Mouse (Mus musculus) embryonic facial prominence, embryonic 13.5 days (tissue): Measurements from ENCODE around the gene Ctxn1. TPM values are rescaled to one million over a fixed set of nuclear protein-coding genes. Genes with fewer than 3 reads are reported as not detected.
A peak's percentile ranks its signal among the peaks of the same experiment; 100 is the strongest.

Source experiments
- ATAC-seq: fragments of 200-750 bp; cut with Nextera tagmentation; 2 replicates; pipeline ENCODE4 v1.8.0; 2017; ENCODE audit warnings: low read depth; ENCODE audit not compliant: insufficient number of reproducible peaks, insufficient read depth, low FRiP score, low TSS enrichment
- H3K27ac ChIP-seq: fragments of 300-500 bp; sonication (generic); 2 replicates; pipeline ENCODE4 v1.5.1; 2015; ENCODE audit warnings: moderate library complexity, mild to moderate bottlenecking, inconsistent platforms
- H3K27me3 ChIP-seq: fragments of 300-500 bp; sonication (generic); 2 replicates; pipeline ENCODE4 v1.6.1; 2015; ENCODE audit warnings: mild to moderate bottlenecking, inconsistent platforms
- H3K36me3 ChIP-seq: fragments of 300-500 bp; sonication (generic); 2 replicates; pipeline ENCODE4 v1.6.1; 2015; ENCODE audit warnings: mild to moderate bottlenecking, inconsistent platforms
- H3K4me1 ChIP-seq: fragments of 300-500 bp; sonication (generic); 2 replicates; pipeline ENCODE4 v1.6.1; 2015; ENCODE audit warnings: inconsistent platforms
- H3K4me2 ChIP-seq: fragments of 300-500 bp; sonication (generic); 2 replicates; pipeline ENCODE4 v1.6.1; 2015; ENCODE audit warnings: moderate library complexity, mild to moderate bottlenecking, inconsistent platforms
- H3K4me3 ChIP-seq: fragments of 300-500 bp; sonication (generic); 2 replicates; pipeline ENCODE4 v1.5.1; 2015; ENCODE audit warnings: mild to moderate bottlenecking, inconsistent platforms
- H3K9ac ChIP-seq: fragments of 300-500 bp; sonication (generic); 2 replicates; pipeline ENCODE4 v1.6.1; 2015; ENCODE audit warnings: mild to moderate bottlenecking, inconsistent platforms
- H3K9me3 ChIP-seq: fragments of 300-500 bp; sonication (generic); 2 replicates; pipeline ENCODE4 v1.6.1; 2016; ENCODE audit warnings: inconsistent platforms
- WGBS: fragments of 180-500 bp; shearing (Covaris S2); methylation state at CpG from one replicate; pipeline ENCODE4 v1.1.7; 2015; ENCODE audit warnings: mixed read lengths; 5-methylcytosine and 5-hydroxymethylcytosine counted together
- polyA plus RNA-seq: library from polyadenylated mRNA; unstranded; fragments of >200 nt; fragmentation: Nextera tagmentation; extraction: Ambion mirVana; gene quantifications from 2 replicates; pipeline ENCODE4 v1.2.1, GENCODE M21; 2015

Ctxn1 gene
- polyA plus RNA-seq, 1 experiment from 2014 or later: 110 TPM

DNA sequence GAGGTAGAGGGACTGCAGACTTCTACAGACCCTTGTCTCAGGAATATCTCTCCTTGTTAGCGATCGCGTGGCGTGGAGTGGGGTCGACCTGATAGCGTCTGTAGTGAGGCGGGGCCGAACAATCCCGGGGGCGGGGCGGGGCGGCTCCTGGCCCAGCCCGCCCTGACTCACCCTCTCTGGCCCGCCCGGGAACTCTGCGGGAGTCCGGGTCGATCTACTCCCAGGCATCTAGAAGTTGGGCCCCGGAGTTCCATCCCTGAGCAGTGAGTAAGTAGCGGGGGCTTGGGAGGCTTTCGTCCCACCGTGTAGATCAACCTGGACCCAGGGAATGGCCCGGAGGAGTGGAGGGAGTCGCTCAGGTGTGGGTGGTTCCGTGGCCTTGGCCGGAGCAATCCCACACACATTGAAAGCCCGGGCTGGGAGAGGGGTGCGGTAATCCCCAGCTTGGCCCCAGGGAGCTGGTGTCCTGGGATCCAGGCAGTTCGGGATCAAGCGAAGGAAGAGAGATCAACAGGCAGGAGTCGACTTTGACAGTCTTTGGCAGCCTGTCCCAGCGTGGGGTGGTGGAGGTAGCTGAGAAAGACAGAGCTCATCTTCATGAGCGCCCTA lies 32.2 kb downstream of the Ctxn1 start, which contains the start of gene Lrrc8e:
TSS of gene Lrrc8e (plus strand) at position 89 of the 609 bp plus-strand sequence.
- Histone ChIP-seq H3K27ac (no peak within 1 kb of the TSS), H3K9me3 (no peaks in the 10 kb centered on the region), H3K27me3 (peaks cover 41% of the 10 kb centered on the region), H3K4me1 (peaks cover 12% of the 10 kb centered on the region; the same call in 1 of the 2 replicates), H3K9ac (peak within 1 kb of the TSS; percentile 65), H3K4me2 (peak within 1 kb of the TSS; percentile 67), H3K4me3 (peak within 1 kb of the TSS; percentile 42), H3K36me3 (no peaks in the 10 kb centered on the region)
- ATAC-seq: peak; percentile 11; the same call in 1 of the 2 replicates
- 2% methylated on average over 33 of the region's 33 CpGs for WGBS

DNA sequence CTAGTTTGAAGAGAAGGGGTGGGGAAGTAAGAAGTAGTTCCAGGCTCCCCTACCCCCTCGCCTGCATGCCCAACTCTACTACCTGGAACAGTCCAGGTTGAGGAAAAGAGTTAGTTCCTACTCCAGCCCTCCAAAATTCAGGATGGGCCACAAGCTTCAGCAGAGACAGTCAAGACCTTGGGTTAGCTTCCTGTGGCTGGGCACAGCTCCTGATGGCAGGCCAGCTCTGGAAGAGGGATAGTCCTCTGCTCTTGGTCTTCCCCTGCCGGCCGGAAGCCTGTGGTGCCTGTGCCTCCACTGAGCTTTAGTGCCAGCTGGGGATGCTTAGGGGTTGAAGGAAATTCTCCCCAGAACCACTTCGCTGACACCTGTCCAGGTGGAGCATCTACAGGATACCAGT lies 32.8 kb downstream of the Ctxn1 start:
- H3K9ac ChIP-seq: peak overlapping the region; percentile 65
- 22% methylated on average over 4 of the region's 4 CpGs for WGBS
- no peak for ATAC-seq

DNA sequence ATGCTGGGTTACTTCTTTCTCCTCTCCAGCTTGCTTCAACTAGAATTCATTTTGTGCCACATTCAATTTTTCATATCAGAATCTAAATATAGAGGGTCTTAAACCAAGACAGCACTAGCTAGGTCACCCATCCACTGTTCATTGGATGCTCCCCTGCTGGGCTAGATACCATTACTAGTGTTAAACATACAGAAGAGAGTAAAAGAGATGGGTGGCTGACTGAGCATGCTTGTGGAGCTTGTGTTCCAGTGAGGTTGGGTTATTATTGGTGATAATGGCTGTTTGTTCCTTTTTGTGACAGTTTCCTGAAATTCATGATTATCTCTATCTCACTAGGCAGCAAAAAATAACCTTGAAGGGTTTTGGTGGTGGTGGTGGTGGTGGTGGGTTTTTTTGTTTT lies 37.0 kb downstream of the Ctxn1 start:
- H3K4me3 ChIP-seq: no peak overlapping the region
- no peak for ATAC-seq
- H3K27ac ChIP-seq: no peak overlapping the region
- peaks cover 47% of the 10 kb centered on the region for H3K27me3 ChIP-seq
- no peaks in the 10 kb centered on the region for H3K36me3 ChIP-seq
- no peaks in the 10 kb centered on the region for H3K9me3 ChIP-seq
- no peak overlapping the region for H3K4me2 ChIP-seq
- H3K4me1 ChIP-seq: peaks cover 12% of the 10 kb centered on the region
- no peak overlapping the region for H3K9ac ChIP-seq

More for the DNA sequence above, 32.8 kb downstream of the Ctxn1 start:
- H3K4me1 ChIP-seq: peaks cover 12% of the 10 kb centered on the region; the same call in 1 of the 2 replicates
- no peaks in the 10 kb centered on the region for H3K9me3 ChIP-seq
- peaks cover 41% of the 10 kb centered on the region for H3K27me3 ChIP-seq
- no peak overlapping the region for H3K27ac ChIP-seq
- H3K4me2 ChIP-seq: peak overlapping the region; percentile 67
- no peaks in the 10 kb centered on the region for H3K36me3 ChIP-seq
- H3K4me3 ChIP-seq: peak overlapping the region; percentile 42

DNA sequence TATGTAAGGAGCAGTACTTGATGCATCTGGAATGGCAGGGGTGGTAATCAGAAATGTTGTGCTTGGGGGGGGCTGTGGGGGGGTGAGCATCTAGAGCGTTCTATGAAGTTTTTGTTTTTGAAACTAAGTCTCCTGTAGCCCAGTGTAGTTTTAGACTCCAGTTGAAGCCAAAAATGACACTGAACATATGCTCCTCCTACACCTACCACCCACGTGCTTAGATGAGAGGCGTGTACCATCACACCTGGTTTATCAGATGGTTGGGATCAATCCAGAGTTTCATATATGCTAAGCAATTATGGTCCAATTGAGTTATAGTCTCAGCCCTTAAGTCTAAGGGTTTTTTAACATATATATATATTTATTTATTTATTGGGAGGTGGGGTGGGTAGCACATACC lies 39.5 kb downstream of the Ctxn1 start:
- ATAC-seq: no peak
- 85% methylated on average over 3 of the region's 3 CpGs for WGBS
- peaks cover 56% of the 10 kb centered on the region for H3K27me3 ChIP-seq

DNA sequence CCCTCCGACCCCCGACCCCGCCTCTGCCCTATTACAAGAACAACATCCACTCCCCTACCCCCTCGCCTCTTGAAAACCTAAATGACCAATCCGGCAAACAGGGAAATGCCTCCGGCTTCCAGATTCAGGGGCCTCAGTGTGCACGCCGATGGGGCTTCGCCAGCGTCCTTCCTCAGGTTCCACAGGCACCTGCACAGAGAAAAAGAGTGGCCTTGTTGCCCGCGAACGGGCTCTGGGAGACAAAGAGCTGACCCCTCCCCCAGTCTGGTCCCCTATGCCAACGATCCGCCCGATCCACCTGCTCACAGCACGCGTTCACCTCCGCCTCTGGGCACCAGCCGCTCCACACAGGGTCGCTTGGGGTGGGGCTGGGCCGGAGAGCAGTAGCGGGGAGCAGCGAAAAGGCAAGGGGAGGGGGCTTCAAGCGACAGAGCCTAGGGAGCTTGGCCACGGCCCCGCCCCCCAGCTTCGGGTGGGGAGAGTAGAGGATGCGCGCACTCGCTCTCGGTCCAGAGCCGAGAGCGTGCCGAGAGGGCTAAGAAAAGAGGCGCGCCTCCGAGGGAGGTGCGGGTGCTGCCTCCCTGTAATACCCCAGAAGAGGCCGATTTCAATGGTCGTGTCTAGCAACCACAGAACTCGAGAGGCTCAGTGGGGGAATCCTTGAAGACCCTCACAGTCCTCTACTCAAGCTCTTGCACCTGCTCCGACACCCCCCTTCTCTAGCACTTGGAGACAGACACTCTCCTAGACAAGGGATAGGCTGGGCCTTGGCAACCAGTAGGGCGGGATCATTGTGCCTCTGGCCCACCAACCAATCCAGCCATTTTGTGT lies 42.1 kb downstream of the Ctxn1 start, which contains the start of gene Prr36:
TSS of gene Prr36 (minus strand) at position 669 of the 831 bp plus-strand sequence.
- ATAC-seq: no peak
- Histone ChIP-seq H3K27ac (no peak within 1 kb of the TSS), H3K4me2 (peak within 1 kb of the TSS; percentile 85), H3K9ac (peak within 1 kb of the TSS; percentile 63), H3K27me3 (peaks cover 56% of the 10 kb centered on the region), H3K4me1 (peaks cover 34% of the 10 kb centered on the region), H3K4me3 (peak within 1 kb of the TSS; percentile 48), H3K36me3 (no peaks in the 10 kb centered on the region), H3K9me3 (no peaks in the 10 kb centered on the region)
- 2% methylated on average over 44 of the region's 44 CpGs for WGBS

More for the DNA sequence above, 39.5 kb downstream of the Ctxn1 start:
- no peaks in the 10 kb centered on the region for H3K36me3 ChIP-seq
- H3K4me3 ChIP-seq: no peak overlapping the region
- H3K9me3 ChIP-seq: no peaks in the 10 kb centered on the region
- H3K4me2 ChIP-seq: no peak overlapping the region
- no peak overlapping the region for H3K9ac ChIP-seq
- H3K4me1 ChIP-seq: peaks cover 15% of the 10 kb centered on the region
- no peak overlapping the region for H3K27ac ChIP-seq

DNA sequence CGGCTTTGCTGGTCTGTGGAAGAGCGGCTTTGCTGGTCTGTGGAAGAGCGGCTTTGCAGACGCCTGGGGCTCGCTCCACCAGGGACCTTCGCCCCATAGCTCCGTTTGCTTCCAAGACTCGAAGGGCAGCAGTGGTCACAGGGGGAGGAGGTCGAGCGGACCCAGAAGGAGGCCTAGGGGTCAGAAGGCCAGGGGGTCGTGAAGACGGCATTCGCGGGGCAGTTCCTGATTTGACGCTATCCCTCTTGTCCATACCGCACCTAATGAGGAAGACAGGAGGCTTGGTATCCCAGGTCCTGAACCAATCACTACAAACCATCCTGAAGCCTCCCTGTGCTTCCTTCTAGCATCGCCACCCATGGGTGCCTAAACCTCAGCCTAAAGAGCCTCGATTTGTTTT lies 42.8 kb downstream of the Ctxn1 start:
- Histone ChIP-seq H3K4me2 (peak overlapping the region; percentile 85), H3K27me3 (peaks cover 56% of the 10 kb centered on the region), H3K4me3 (peak overlapping the region; percentile 48), H3K9ac (peak overlapping the region; percentile 63), H3K9me3 (no peaks in the 10 kb centered on the region), H3K27ac (no peak overlapping the region), H3K4me1 (peaks cover 34% of the 10 kb centered on the region), H3K36me3 (no peaks in the 10 kb centered on the region)
- 8% methylated on average over 18 of the region's 18 CpGs for WGBS
- no peak for ATAC-seq

DNA sequence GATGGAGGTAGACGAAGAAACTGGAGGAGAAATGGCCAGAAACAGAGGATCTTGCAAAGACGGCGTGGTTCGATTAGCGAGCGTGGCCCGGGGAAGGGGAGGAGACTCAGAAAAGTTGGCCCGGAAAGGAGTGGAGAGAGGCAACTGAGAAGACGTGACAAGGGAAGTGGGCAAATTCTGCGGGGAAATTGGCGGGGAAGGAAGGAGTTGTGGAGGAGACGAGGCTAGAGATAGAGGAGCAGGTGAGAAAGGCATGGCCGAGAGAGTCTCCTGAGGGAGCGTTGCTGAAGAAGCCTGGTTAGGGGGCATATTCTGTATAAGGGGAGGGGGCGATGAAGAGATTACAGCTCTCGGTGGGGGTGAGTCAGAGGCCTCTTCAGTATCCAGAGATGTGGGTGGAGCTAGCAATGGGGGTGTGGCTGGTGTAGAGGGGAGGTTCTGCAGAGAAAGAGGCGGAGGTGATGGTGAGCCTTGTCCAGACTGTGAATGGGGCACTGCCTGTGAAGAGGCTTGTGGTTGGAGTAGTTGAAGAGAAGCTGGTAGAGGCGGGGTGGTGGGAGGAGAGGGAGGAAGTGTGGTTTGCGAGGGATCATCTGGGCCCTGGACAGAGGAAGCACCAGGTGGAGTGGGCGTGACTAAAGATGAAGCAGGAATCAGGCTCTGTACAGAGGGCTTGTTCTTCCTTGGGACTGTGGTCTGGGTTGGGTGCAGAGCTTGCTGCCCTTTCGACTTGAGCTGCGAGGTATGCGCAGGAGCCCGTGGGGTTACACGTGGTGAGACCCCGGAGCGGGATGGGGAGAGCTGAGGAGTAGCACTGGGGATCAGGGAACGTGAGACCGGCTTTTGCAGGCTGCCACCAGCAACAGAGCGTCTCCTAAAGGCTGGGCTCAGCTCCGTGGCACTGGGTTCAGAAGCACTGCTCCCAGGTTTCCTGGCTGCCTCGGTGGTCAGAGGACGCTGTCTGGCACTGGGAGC lies 44.8 kb downstream of the Ctxn1 start:
- 11% methylated on average over 33 of the region's 33 CpGs for WGBS
- peak overlapping the region; percentile 91 for H3K4me2 ChIP-seq
- 0 out of 2 replicates have a peak, but pooled peaks cover 4% of the 10 kb centered on the region for H3K9me3 ChIP-seq
- H3K4me3 ChIP-seq: peak overlapping the region; percentile 48
- peak; percentile 52 for ATAC-seq
- peaks cover 13% of the 10 kb centered on the region for H3K36me3 ChIP-seq
- no peak overlapping the region for H3K27ac ChIP-seq
- peaks cover 52% of the 10 kb centered on the region for H3K27me3 ChIP-seq
- peaks cover 34% of the 10 kb centered on the region for H3K4me1 ChIP-seq
- H3K9ac ChIP-seq: peak overlapping the region; percentile 70

DNA sequence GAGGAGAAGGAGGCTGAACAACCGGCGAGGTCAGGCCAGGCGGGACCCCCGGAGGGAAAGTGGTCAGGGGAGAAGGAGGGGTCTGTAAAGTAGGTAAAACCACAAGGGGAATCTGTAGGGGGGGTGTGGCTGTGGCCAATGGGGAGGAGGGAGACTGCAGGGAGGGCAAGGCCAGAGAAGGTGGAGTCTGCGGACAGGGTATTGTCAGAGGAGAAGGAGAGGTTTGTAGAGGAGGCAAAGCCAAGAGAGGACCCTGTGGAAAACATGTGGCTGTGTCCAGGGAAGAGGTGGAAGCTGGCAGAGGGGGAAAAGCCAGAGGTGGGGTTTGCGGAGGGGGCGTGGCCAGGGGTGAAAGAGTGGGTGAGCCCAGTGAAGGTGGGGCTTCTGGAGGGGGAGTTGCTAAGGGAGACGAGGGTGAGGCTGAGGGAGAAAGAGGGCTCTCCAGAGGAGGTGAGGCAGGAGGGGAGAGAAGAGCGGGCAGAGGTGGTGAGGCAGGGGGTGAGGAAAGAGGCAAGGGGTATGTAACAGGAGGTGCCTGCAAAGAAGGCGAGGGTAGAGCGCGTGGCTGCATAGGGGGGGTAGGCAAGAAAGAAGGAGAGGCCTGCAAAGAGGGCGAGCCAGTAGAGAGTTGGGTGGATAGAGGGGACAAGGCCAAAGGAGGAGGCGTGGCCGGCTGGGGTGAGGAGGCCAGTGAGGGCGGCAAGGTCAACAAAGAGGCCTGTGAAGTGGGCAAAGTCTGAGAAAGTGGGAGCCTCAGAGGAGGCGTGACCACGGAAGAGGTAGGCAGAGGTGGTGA lies 45.7 kb downstream of the Ctxn1 start:
- 3% methylated on average over 18 of the region's 18 CpGs for WGBS
- peak overlapping the region; percentile 91 for H3K4me2 ChIP-seq
- H3K9ac ChIP-seq: peak overlapping the region; percentile 70
- peak; percentile 72 for ATAC-seq
- peaks cover 34% of the 10 kb centered on the region for H3K4me1 ChIP-seq
- 0 out of 2 replicates have a peak, but pooled peaks cover 5% of the 10 kb centered on the region for H3K9me3 ChIP-seq
- peak overlapping the region; percentile 48 for H3K4me3 ChIP-seq
- H3K27me3 ChIP-seq: peaks cover 47% of the 10 kb centered on the region
- H3K27ac ChIP-seq: no peak overlapping the region
- H3K36me3 ChIP-seq: peaks cover 17% of the 10 kb centered on the region

DNA sequence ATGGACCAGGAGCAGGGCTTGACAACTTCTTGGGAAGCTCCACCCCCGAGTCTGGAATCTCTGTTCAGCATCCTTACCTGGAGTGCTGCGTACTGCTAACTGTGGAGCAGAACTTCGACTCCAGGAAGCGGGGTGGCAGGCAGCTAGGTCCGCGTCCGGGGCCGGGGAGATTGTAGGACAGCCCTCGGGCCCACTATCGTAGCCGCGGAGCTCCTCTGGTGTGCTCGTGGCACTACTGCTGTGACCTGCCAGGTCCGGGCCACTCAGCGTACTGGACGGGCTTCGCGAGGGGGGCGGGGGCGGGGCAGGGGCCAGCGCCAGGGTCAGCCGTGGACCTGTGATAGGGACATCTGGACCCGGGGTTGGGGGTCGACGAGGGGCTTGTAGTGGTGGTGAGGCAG lies 46.3 kb downstream of the Ctxn1 start:
- no peak overlapping the region for H3K27ac ChIP-seq
- H3K9ac ChIP-seq: peak overlapping the region; percentile 70
- peak overlapping the region; percentile 91 for H3K4me2 ChIP-seq
- peaks cover 17% of the 10 kb centered on the region for H3K36me3 ChIP-seq
- peak overlapping the region; percentile 48 for H3K4me3 ChIP-seq
- H3K9me3 ChIP-seq: 0 out of 2 replicates have a peak, but pooled peaks cover 5% of the 10 kb centered on the region
- peaks cover 41% of the 10 kb centered on the region for H3K27me3 ChIP-seq
- peak; percentile 17; the same call in 1 of the 2 replicates for ATAC-seq
- WGBS: 1% methylated on average over 25 of the region's 25 CpGs
- H3K4me1 ChIP-seq: peaks cover 34% of the 10 kb centered on the region

DNA sequence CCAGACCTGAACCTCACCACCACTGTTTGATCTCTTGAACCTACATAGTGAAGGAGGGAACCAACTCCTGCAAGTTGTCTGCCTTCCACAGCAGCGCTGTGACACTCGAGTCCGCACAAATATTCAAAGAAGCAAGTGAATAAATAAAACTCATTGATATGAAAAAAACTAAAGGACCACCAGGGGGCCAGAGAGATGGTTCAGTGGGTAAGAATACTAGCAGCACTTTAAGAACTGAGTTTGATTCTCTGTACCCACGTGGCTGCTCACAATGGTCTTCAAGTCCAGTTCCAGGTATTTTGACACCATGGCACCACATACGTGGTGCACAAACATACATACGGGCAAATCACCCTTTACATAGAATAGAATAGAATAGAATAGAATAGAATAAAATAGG lies 48.0 kb downstream of the Ctxn1 start:
- H3K4me1 ChIP-seq: peaks cover 31% of the 10 kb centered on the region
- ATAC-seq: no peak
- WGBS: 83% methylated on average over 6 of the region's 6 CpGs
- H3K4me3 ChIP-seq: no peak overlapping the region
- H3K9me3 ChIP-seq: 0 out of 2 replicates have a peak, but pooled peaks cover 5% of the 10 kb centered on the region
- H3K36me3 ChIP-seq: peaks cover 29% of the 10 kb centered on the region
- H3K27ac ChIP-seq: no peak overlapping the region
- no peak overlapping the region for H3K4me2 ChIP-seq
- H3K27me3 ChIP-seq: peaks cover 40% of the 10 kb centered on the region
- H3K9ac ChIP-seq: no peak overlapping the region
